Mouse (Mus musculus) lung, adult 2 months (tissue): ENCODE measurements around the gene Psmb7.

ENCODE experiments used
- CTCF ChIP-seq: fragments of 200-500 bp; IDR thresholded peaks from 2 replicates; pipeline ENCODE4 v1.5.1; 2011; ENCODE audit warnings: mild to moderate bottlenecking, low read length, control low read depth; ENCODE audit not compliant: insufficient read depth
- POLR2A ChIP-seq: fragments of 200-500 bp; IDR thresholded peaks from 2 replicates; pipeline ENCODE4 v1.6.1; 2011; ENCODE audit warnings: low read depth, mild to moderate bottlenecking, control low read depth, low read length, borderline replicate concordance; ENCODE audit errors: extremely low read depth

GRCm38 (mm10) chr2:38688791-38689520 lies 45.1 kb upstream of the Psmb7 start:
- TF ChIP-seq POLR2A (no peak), CTCF (no peak)
